Mouse (Mus musculus): ENCODE data around the gene Lin28b. TPM values are rescaled to one million over a fixed set of nuclear protein-coding genes. Genes with fewer than 3 reads are reported as not detected.

The Lin28b gene
- polyA plus RNA-seq, 1 experiment = under 0.01 TPM

GRCm38 (mm10) chr10:45398211-45398610 lies 88.0 kb downstream of the Lin28b start:
- no peaks in the 10 kb centered on the region for H3K79me2 ChIP-seq (ENCODE audit: control insufficient read depth, insufficient read depth)
- TF ChIP-seq CTCF (IDR thresholded peaks at IDR 0.05; ENCODE audit: control insufficient read depth, insufficient read depth, insufficient read length) = no peak
- H3K27me3 ChIP-seq (ENCODE audit: control insufficient read depth, insufficient read depth, insufficient read length) = no peaks in the 10 kb centered on the region
- no peaks in the 10 kb centered on the region for H3K79me3 ChIP-seq (ENCODE audit: low read depth)
- no peak overlapping the region for H3K4me3 ChIP-seq (ENCODE audit: insufficient read depth, poor library complexity, severe bottlenecking)
- H3K36me3 ChIP-seq (ENCODE audit: control insufficient read depth, insufficient read depth) = no peaks in the 10 kb centered on the region
- H3ac ChIP-seq (ENCODE audit: control insufficient read depth, insufficient read length, low read depth) = no peak overlapping the region

- TF ChIP-seq MYOD1 (IDR thresholded peaks at IDR 0.05; ENCODE audit: control insufficient read depth, insufficient read length, low read depth) (no peak), MYOG (IDR thresholded peaks at IDR 0.05; ENCODE audit: control insufficient read depth, extremely low read depth, insufficient read length) (no peak), FOSL1 (IDR thresholded peaks at IDR 0.05; ENCODE audit: insufficient read depth, low read length, poor library complexity, severe bottlenecking) (no peak), CEBPB (IDR thresholded peaks at IDR 0.05; ENCODE audit: low read depth) (no peak), CTCF (IDR thresholded peaks at IDR 0.05; ENCODE audit: control insufficient read depth, insufficient read depth, insufficient read length) (no peak), USF1 (IDR thresholded peaks at IDR 0.05; ENCODE audit: low read depth) (no peak), MAX (IDR thresholded peaks at IDR 0.05) (no peak)
- no peaks in the 10 kb centered on the region for H3K36me3 ChIP-seq (ENCODE audit: control insufficient read depth, insufficient read depth)
- H3K27me3 ChIP-seq (ENCODE audit: control insufficient read depth, insufficient read depth, insufficient read length) = no peaks in the 10 kb centered on the region
These were observed 103.6 kb downstream of the Lin28b start for GRCm38 (mm10) chr10:45382637-45382958.

GRCm38 (mm10) chr10:45381937-45382636 lies 104.1 kb downstream of the Lin28b start:
- TF ChIP-seq MYOD1 (IDR thresholded peaks at IDR 0.05; ENCODE audit: control insufficient read depth, insufficient read length, low read depth) (no peak), MAX (IDR thresholded peaks at IDR 0.05) (no peak), USF1 (IDR thresholded peaks at IDR 0.05; ENCODE audit: low read depth) (no peak), FOSL1 (IDR thresholded peaks at IDR 0.05; ENCODE audit: insufficient read depth, low read length, poor library complexity, severe bottlenecking) (no peak), CEBPB (IDR thresholded peaks at IDR 0.05; ENCODE audit: low read depth) (no peak), MYOG (IDR thresholded peaks at IDR 0.05; ENCODE audit: control insufficient read depth, extremely low read depth, insufficient read length) (no peak), CTCF (IDR thresholded peaks at IDR 0.05; ENCODE audit: control insufficient read depth, insufficient read depth, insufficient read length) (no peak)
- no peaks in the 10 kb centered on the region for H3K79me2 ChIP-seq (ENCODE audit: control insufficient read depth, insufficient read depth)
- no peak overlapping the region for H3ac ChIP-seq (ENCODE audit: control insufficient read depth, insufficient read length, low read depth)
- no peaks in the 10 kb centered on the region for H3K27me3 ChIP-seq (ENCODE audit: control insufficient read depth, insufficient read depth, insufficient read length)
- H3K36me3 ChIP-seq (ENCODE audit: control insufficient read depth, insufficient read depth) = no peaks in the 10 kb centered on the region
- no peak overlapping the region for H3K4me3 ChIP-seq (ENCODE audit: insufficient read depth, poor library complexity, severe bottlenecking)
- no peaks in the 10 kb centered on the region for H3K79me3 ChIP-seq (ENCODE audit: low read depth)

More at GRCm38 (mm10) chr10:45382637-45382958, 103.6 kb downstream of the Lin28b start:
- no peak overlapping the region for H3ac ChIP-seq (ENCODE audit: control insufficient read depth, insufficient read length, low read depth)
- H3K79me2 ChIP-seq (ENCODE audit: control insufficient read depth, insufficient read depth) = no peaks in the 10 kb centered on the region
- H3K79me3 ChIP-seq (ENCODE audit: low read depth) = no peaks in the 10 kb centered on the region
- no peak overlapping the region for H3K4me3 ChIP-seq (ENCODE audit: insufficient read depth, poor library complexity, severe bottlenecking)

- no peak for TF ChIP-seq FOSL1 (IDR thresholded peaks at IDR 0.05; ENCODE audit: insufficient read depth, low read length, poor library complexity, severe bottlenecking)
- TF ChIP-seq CEBPB (IDR thresholded peaks at IDR 0.05; ENCODE audit: low read depth) = no peak
- TF ChIP-seq MYOD1 (IDR thresholded peaks at IDR 0.05; ENCODE audit: control insufficient read depth, insufficient read length, low read depth) = no peak
- TF ChIP-seq MYOG (IDR thresholded peaks at IDR 0.05; ENCODE audit: control insufficient read depth, extremely low read depth, insufficient read length) = no peak
- no peak for TF ChIP-seq CTCF (IDR thresholded peaks at IDR 0.05; ENCODE audit: control insufficient read depth, insufficient read depth, insufficient read length)
- no peak for TF ChIP-seq USF1 (IDR thresholded peaks at IDR 0.05; ENCODE audit: low read depth)
- no peak for TF ChIP-seq MAX (IDR thresholded peaks at IDR 0.05)
- Histone ChIP-seq H3K79me3 (ENCODE audit: low read depth) (no peaks in the 10 kb centered on the region), H3K4me3 (ENCODE audit: insufficient read depth, poor library complexity, severe bottlenecking) (no peak overlapping the region), H3K79me2 (ENCODE audit: control insufficient read depth, insufficient read depth) (no peaks in the 10 kb centered on the region), H3K36me3 (ENCODE audit: control insufficient read depth, insufficient read depth) (no peaks in the 10 kb centered on the region), H3K27me3 (ENCODE audit: control insufficient read depth, insufficient read depth, insufficient read length) (no peaks in the 10 kb centered on the region), H3ac (ENCODE audit: control insufficient read depth, insufficient read length, low read depth) (no peak overlapping the region)
These were observed 107.9 kb downstream of the Lin28b start for GRCm38 (mm10) chr10:45378269-45378668.

- no peaks in the 10 kb centered on the region for H3K27me3 ChIP-seq (ENCODE audit: control insufficient read depth, insufficient read depth, insufficient read length)
- H3K79me3 ChIP-seq (ENCODE audit: low read depth) = no peaks in the 10 kb centered on the region
- H3K4me3 ChIP-seq (ENCODE audit: insufficient read depth, poor library complexity, severe bottlenecking) = no peak overlapping the region
- H3K79me2 ChIP-seq (ENCODE audit: control insufficient read depth, insufficient read depth) = no peaks in the 10 kb centered on the region
- TF ChIP-seq MAX (IDR thresholded peaks at IDR 0.05) = peak; percentile 59
- peak; percentile 59 for TF ChIP-seq CTCF (IDR thresholded peaks at IDR 0.05; ENCODE audit: control insufficient read depth, insufficient read depth, insufficient read length)
- no peak for TF ChIP-seq MYOD1 (IDR thresholded peaks at IDR 0.05; ENCODE audit: control insufficient read depth, insufficient read length, low read depth)
- peaks cover 35% of the 10 kb centered on the region for H3K36me3 ChIP-seq (ENCODE audit: control insufficient read depth, insufficient read depth)
- H3ac ChIP-seq (ENCODE audit: control insufficient read depth, insufficient read length, low read depth) = no peak overlapping the region
These were observed 113.1 kb downstream of the Lin28b start for GRCm38 (mm10) chr10:45372994-45373692.

- no peaks in the 10 kb centered on the region for H3K79me2 ChIP-seq (ENCODE audit: control insufficient read depth, insufficient read depth)
- no peaks in the 10 kb centered on the region for H3K79me3 ChIP-seq (ENCODE audit: low read depth)
- no peak overlapping the region for H3ac ChIP-seq (ENCODE audit: control insufficient read depth, insufficient read length, low read depth)
- TF ChIP-seq MYOD1 (IDR thresholded peaks at IDR 0.05; ENCODE audit: control insufficient read depth, insufficient read length, low read depth) (no peak), CTCF (IDR thresholded peaks at IDR 0.05; ENCODE audit: control insufficient read depth, insufficient read depth, insufficient read length) (no peak), MYOG (IDR thresholded peaks at IDR 0.05; ENCODE audit: control insufficient read depth, extremely low read depth, insufficient read length) (no peak), CEBPB (IDR thresholded peaks at IDR 0.05; ENCODE audit: low read depth) (no peak), FOSL1 (IDR thresholded peaks at IDR 0.05; ENCODE audit: insufficient read depth, low read length, poor library complexity, severe bottlenecking) (no peak), USF1 (IDR thresholded peaks at IDR 0.05; ENCODE audit: low read depth) (no peak), MAX (IDR thresholded peaks at IDR 0.05) (no peak)
- no peaks in the 10 kb centered on the region for H3K27me3 ChIP-seq (ENCODE audit: control insufficient read depth, insufficient read depth, insufficient read length)
- no peak overlapping the region for H3K4me3 ChIP-seq (ENCODE audit: insufficient read depth, poor library complexity, severe bottlenecking)
- H3K36me3 ChIP-seq (ENCODE audit: control insufficient read depth, insufficient read depth) = peaks cover 58% of the 10 kb centered on the region
These were observed 115.7 kb downstream of the Lin28b start for GRCm38 (mm10) chr10:45370545-45370944.

All from C2C12 (cell line).